Comparison of ENCODE assay signal across 30 mouse cellular contexts in the genomic region with DNA sequence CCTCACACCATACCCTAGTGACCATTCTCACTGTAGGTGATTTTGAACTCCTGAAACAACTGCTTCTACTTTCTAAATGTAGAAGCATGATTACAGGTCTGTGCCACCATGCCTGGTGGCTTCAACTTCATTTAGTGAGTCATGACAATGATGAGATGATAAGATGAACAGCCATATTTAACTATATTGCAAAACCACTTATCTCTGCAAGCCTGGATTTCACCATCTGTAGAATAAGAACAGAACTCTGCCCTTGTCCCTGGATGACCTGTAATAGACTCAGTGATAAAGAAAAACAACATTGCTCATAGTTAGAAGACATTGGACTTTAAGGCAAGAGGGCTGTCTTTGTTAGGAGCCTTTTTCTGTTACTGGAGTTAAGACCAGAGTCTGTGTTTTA. TPM values are rescaled to one million over a fixed set of nuclear protein-coding genes. Genes with fewer than 3 reads are reported as not detected.
DNase-seq lines count a peak whose midpoint lies in the region; ATAC-seq and TF ChIP-seq lines count a peak whose summit lies in the region.
"Had no signal": no experiment of that assay in that cellular context is flagged by ENCODE, and none has a peak within 500 bp of the region (broad histone marks: within the 10 kb centered on the region; RNA-seq: fewer than 3 reads in every experiment).

No protein-coding gene starts in this region.

- no peak overlapping the region for H3K4me2 ChIP-seq in liver, embryonic 11.5 days
- H3K4me2 ChIP-seq in intestine, embryonic 15.5 days (replicated peaks): no peak overlapping the region
- H3K4me2 ChIP-seq: embryonic facial prominence, embryonic 13.5 days; forebrain, embryonic 12.5 days; forebrain, embryonic 15.5 days; heart, embryonic 12.5 days; heart, embryonic 15.5 days; hindbrain, embryonic 14.5 days had no signal

- H3K9ac ChIP-seq in liver, adult 2 months (ENCODE audit: low read depth, low read length): no peak overlapping the region
- H3K9ac ChIP-seq in liver, embryonic 11.5 days (ENCODE audit: low read depth, low read length): no peak overlapping the region
- no peak overlapping the region for H3K9ac ChIP-seq in intestine, embryonic 15.5 days
- H3K9ac ChIP-seq: embryonic facial prominence, embryonic 13.5 days; forebrain, embryonic 12.5 days; forebrain, embryonic 15.5 days; heart, embryonic 12.5 days; heart, embryonic 15.5 days; hindbrain, embryonic 14.5 days had no signal

- no peak for TF ChIP-seq CTCF in liver, adult 2 months (IDR thresholded peaks at IDR 0.05; ENCODE audit: low read depth, low read length)
- TF ChIP-seq CTCF in small intestine, adult 2 months (IDR thresholded peaks at IDR 0.05; ENCODE audit: extremely low read depth, insufficient read length, insufficient replicate concordance, low read depth, low read length): no peak

- no peaks in the 10 kb centered on the region for H3K9me3 ChIP-seq in liver, embryonic 11.5 days (ENCODE audit: control insufficient read depth, low read length)
- no peaks in the 10 kb centered on the region for H3K9me3 ChIP-seq in intestine, embryonic 15.5 days

- H3K27me3 ChIP-seq in liver, adult 2 months (ENCODE audit: control insufficient read depth, insufficient read depth, low read length): no peaks in the 10 kb centered on the region
- no peaks in the 10 kb centered on the region for H3K27me3 ChIP-seq in liver, embryonic 11.5 days (replicated peaks; ENCODE audit: control insufficient read depth, insufficient read depth, low read length)
- no peaks in the 10 kb centered on the region for H3K27me3 ChIP-seq in intestine, embryonic 15.5 days (replicated peaks)
- no peaks in the 10 kb centered on the region for H3K27me3 ChIP-seq in small intestine, adult 2 months (ENCODE audit: control insufficient read depth, insufficient read depth, low read length)
- H3K27me3 ChIP-seq: CH12.LX; embryonic facial prominence, embryonic 13.5 days; forebrain, embryonic 12.5 days; forebrain, embryonic 15.5 days; heart, embryonic 12.5 days; heart, embryonic 15.5 days had no signal

- no peak overlapping the region for H3K4me3 ChIP-seq in liver, adult 2 months (ENCODE audit: insufficient read depth, low read depth, low read length)
- H3K4me3 ChIP-seq in liver, embryonic 11.5 days (ENCODE audit: low read depth, low read length): no peak overlapping the region
- no peak overlapping the region for H3K4me3 ChIP-seq in intestine, embryonic 15.5 days (replicated peaks)
- H3K4me3 ChIP-seq in small intestine, adult 2 months (ENCODE audit: low read depth, low read length): no peak overlapping the region
- H3K4me3 ChIP-seq: embryonic facial prominence, embryonic 10.5 days; embryonic facial prominence, embryonic 13.5 days; erythroblast, embryonic 14.5 days; forebrain, embryonic 12.5 days; forebrain, embryonic 15.5 days; heart, embryonic 12.5 days; heart, embryonic 15.5 days; hindbrain, embryonic 10.5 days had no signal

- H3K27ac ChIP-seq in liver, adult 2 months (replicated peaks; ENCODE audit: insufficient read depth, low read depth, low read length): no peak overlapping the region
- H3K27ac ChIP-seq in liver, embryonic 11.5 days (ENCODE audit: low read depth, low read length): no peak overlapping the region
- no peak overlapping the region for H3K27ac ChIP-seq in intestine, embryonic 15.5 days
- H3K27ac ChIP-seq in small intestine, adult 2 months (ENCODE audit: insufficient read depth, low read depth, low read length): peak overlapping the region; percentile 87
- H3K27ac ChIP-seq: embryonic facial prominence, embryonic 10.5 days; embryonic facial prominence, embryonic 13.5 days; forebrain, embryonic 12.5 days; forebrain, embryonic 15.5 days; heart, embryonic 15.5 days; hindbrain, embryonic 10.5 days; hindbrain, embryonic 14.5 days had no signal

- ATAC-seq in liver, embryonic 11.5 days (replicated peaks; ENCODE audit: low FRiP score): no peak
- peak; percentile 89 for ATAC-seq in intestine, embryonic 15.5 days
- ATAC-seq in megakaryocyte, adult 5-6 weeks (ENCODE audit: poor library complexity, severe bottlenecking): peak; percentile 75
- ATAC-seq: forebrain, embryonic 15.5 days had no signal

- H3K79me2 ChIP-seq in liver, adult 2 months (ENCODE audit: control insufficient read depth, insufficient read depth, low read length): no peaks in the 10 kb centered on the region

- H3K4me1 ChIP-seq in liver, adult 2 months (ENCODE audit: control insufficient read depth, insufficient read depth, low read length): no peaks in the 10 kb centered on the region
- no peaks in the 10 kb centered on the region for H3K4me1 ChIP-seq in liver, embryonic 11.5 days (replicated peaks; ENCODE audit: control insufficient read depth, insufficient read depth, low read length)
- H3K4me1 ChIP-seq in intestine, embryonic 15.5 days (replicated peaks): no peaks in the 10 kb centered on the region
- peaks cover 4% of the 10 kb centered on the region; the same call in 1 of the 2 replicates for H3K4me1 ChIP-seq in small intestine, adult 2 months (ENCODE audit: control insufficient read depth, insufficient read depth, insufficient read length, low read length)
- H3K4me1 ChIP-seq: embryonic facial prominence, embryonic 10.5 days; embryonic facial prominence, embryonic 13.5 days; forebrain, embryonic 12.5 days; forebrain, embryonic 15.5 days; heart, embryonic 12.5 days; heart, embryonic 15.5 days; hindbrain, embryonic 10.5 days had no signal

- peak; percentile 69 for DNase-seq in liver, adult 2 months (ENCODE audit: extremely low read depth, low read depth, low spot score)
- no peak for DNase-seq in liver, embryonic 11.5 days (ENCODE audit: low spot score)
- DNase-seq in kidney, postnatal 4 days: no peak
- DNase-seq in cerebellum, adult 8-10 months: no peak
- DNase-seq in spleen, postnatal 36 days (ENCODE audit: low spot score in 2 of 2): no peak
- DNase-seq: adrenal gland, adult 2 months; adrenal gland, postnatal 14 days; B cell, adult 2 months; cerebellum, adult 11 months; cerebellum, adult 2 months; cerebellum, postnatal 10 days; cerebellum, postnatal 36 days; embryo, embryonic 11 days; gastrocnemius, postnatal 25 days; heart, adult 18-20 months; heart, postnatal 10 days; heart, postnatal 36 days had no signal

- peaks cover 7% of the 10 kb centered on the region for H3K36me3 ChIP-seq in liver, adult 2 months (ENCODE audit: control insufficient read depth, insufficient read depth, low read length)
- no peaks in the 10 kb centered on the region; the same call in 1 of the 2 replicates for H3K36me3 ChIP-seq in liver, embryonic 11.5 days (ENCODE audit: control insufficient read depth, insufficient read depth, low read length)
- H3K36me3 ChIP-seq in intestine, embryonic 15.5 days: peaks cover 4% of the 10 kb centered on the region; the same call in 1 of the 2 replicates
- H3K36me3 ChIP-seq in small intestine, adult 2 months (ENCODE audit: control insufficient read depth, insufficient read depth, low read length): peaks cover 3% of the 10 kb centered on the region; the same call in 1 of the 2 replicates

- no peak for TF ChIP-seq POLR2A in liver, adult 2 months (IDR thresholded peaks at IDR 0.05; ENCODE audit: extremely low read depth, insufficient read depth, low read length)
- no peak for TF ChIP-seq POLR2A in small intestine, adult 2 months (IDR thresholded peaks at IDR 0.05; ENCODE audit: low read depth, low read length)

RNA-seq across cellular contexts. Expression of a gene that starts 24.2 kb away (rescaled TPM):
- 23.2 and 27.5 TPM in 2 replicates for total RNA-seq in liver, adult 2 months (2014; rRNA removed)
- 3.6 and 4.2 TPM in 2 replicates for polyA plus RNA-seq in liver, adult 2 months (2012; rRNA removed)
- polyA plus RNA-seq in liver, embryonic 11.5 days (2014; fragmentation: Nextera tagmentation; extraction: Ambion mirVana): 4.4 and 5.7 TPM in 2 replicates
- polyA plus RNA-seq in intestine, embryonic 15.5 days (2015; fragmentation: Nextera tagmentation; extraction: Ambion mirVana): 14.5 and 15.3 TPM in 2 replicates
- 12.0 and 14.1 TPM in 2 replicates for total RNA-seq in megakaryocyte, adult 5-6 weeks (2015)
- 21.0 and 22.2 TPM in 2 replicates for total RNA-seq in megakaryocyte, adult 5-6 weeks (2017)
- 0.95 and 1.9 TPM in 2 replicates for polyA plus RNA-seq in small intestine, adult 2 months (2012; rRNA removed)
- polyA plus RNA-seq: erythroblast, embryonic 14.5 days had no signal
